Mouse (Mus musculus): Measurements from ENCODE around the gene Slc37a1. TPM values are rescaled to one million over a fixed set of nuclear protein-coding genes. Genes with fewer than 3 reads are reported as not detected.

The Slc37a1 gene
- polyA plus RNA-seq, 1 experiment from 2014 or later: 12.9 TPM

DNA sequence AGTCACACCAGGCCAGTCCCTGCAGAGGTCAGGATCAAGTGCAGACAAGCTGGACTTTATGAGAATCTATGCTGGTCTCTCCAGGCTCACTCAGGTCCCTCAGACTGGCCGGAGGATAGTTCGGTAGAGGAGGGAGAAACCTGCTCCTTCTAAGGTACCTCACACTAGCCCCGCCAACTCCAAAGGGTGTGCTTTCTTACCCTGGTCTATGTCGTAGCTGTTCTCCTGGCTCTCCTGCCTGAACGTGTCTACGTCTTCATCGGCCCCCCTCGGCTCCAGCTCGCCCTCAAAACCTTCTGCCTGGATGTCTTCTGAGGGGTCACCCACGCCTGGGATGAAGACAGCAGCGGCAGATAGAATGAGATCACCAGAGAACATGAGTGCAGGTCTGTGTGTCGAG, 28.7 kb upstream of the Slc37a1 start:
- Histone ChIP-seq H3K4me1 (ENCODE audit: control insufficient read depth, insufficient read depth, low read length) (no peaks in the 10 kb centered on the region), H3K9me3 (replicated peaks; ENCODE audit: control insufficient read depth, low read length, poor library complexity, severe bottlenecking) (no peaks in the 10 kb centered on the region), H3K27me3 (ENCODE audit: control insufficient read depth, insufficient read depth, low read depth, low read length) (no peaks in the 10 kb centered on the region), H3K27ac (ENCODE audit: low read length) (no peak overlapping the region), H3K9ac (ENCODE audit: low read depth, low read length) (no peak overlapping the region), H3K4me2 (ENCODE audit: low read length) (no peak overlapping the region), H3K4me3 (ENCODE audit: low read depth, low read length) (no peak overlapping the region), H3K36me3 (ENCODE audit: control insufficient read depth, insufficient read depth, low read length) (no peaks in the 10 kb centered on the region)
- 96% methylated on average over 12 of the region's 12 CpGs for WGBS
- no peak for ATAC-seq

DNA sequence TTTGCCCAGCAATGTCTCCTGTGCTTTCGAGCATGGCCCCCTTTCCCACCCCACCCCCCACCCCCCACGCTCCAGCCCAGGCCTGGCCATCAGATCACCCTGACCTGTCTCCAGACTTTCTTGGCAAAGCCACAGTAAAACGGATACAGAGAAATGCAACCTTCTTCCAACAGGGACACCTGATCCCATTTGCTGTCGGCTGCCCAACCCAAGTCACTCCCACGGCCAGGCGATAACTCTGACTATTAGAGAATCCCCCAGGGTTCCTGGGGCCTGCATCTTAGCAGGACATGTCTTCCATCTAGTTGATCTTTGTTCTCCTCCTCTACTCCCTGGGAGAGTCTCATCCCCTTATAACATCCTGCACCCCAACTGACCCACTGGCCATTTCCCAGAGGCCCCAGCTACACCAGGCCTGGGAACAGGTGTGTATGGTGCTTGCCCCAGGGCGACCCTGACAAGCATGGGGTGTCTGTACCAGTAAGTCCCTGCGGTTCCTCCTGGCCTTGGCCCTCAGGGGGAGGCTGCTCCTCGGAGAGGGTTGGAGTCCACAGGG, 28.2 kb upstream of the Slc37a1 start:
- H3K4me1 ChIP-seq (ENCODE audit: control insufficient read depth, insufficient read depth, low read length): no peaks in the 10 kb centered on the region
- no peaks in the 10 kb centered on the region for H3K9me3 ChIP-seq (replicated peaks; ENCODE audit: control insufficient read depth, low read length, poor library complexity, severe bottlenecking)
- no peak overlapping the region for H3K4me3 ChIP-seq (ENCODE audit: low read depth, low read length)
- H3K9ac ChIP-seq (ENCODE audit: low read depth, low read length): no peak overlapping the region
- H3K27ac ChIP-seq (ENCODE audit: low read length): no peak overlapping the region
- no peaks in the 10 kb centered on the region for H3K27me3 ChIP-seq (ENCODE audit: control insufficient read depth, insufficient read depth, low read depth, low read length)
- 89% methylated on average over 9 of the region's 9 CpGs for WGBS
- H3K36me3 ChIP-seq (ENCODE audit: control insufficient read depth, insufficient read depth, low read length): no peaks in the 10 kb centered on the region
- ATAC-seq: no peak
- H3K4me2 ChIP-seq (ENCODE audit: low read length): no peak overlapping the region

GRCm38 (mm10) chr17:31259145-31259544, 27.4 kb upstream of the Slc37a1 start:
- no peaks in the 10 kb centered on the region for H3K4me1 ChIP-seq (ENCODE audit: control insufficient read depth, insufficient read depth, low read length)
- H3K4me3 ChIP-seq (ENCODE audit: low read depth, low read length): no peak overlapping the region
- WGBS: 78% methylated on average over 4 of the region's 4 CpGs
- no peak overlapping the region for H3K9ac ChIP-seq (ENCODE audit: low read depth, low read length)
- ATAC-seq: no peak
- no peak overlapping the region for H3K27ac ChIP-seq (ENCODE audit: low read length)
- no peaks in the 10 kb centered on the region for H3K27me3 ChIP-seq (ENCODE audit: control insufficient read depth, insufficient read depth, low read depth, low read length)
- H3K4me2 ChIP-seq (ENCODE audit: low read length): no peak overlapping the region
- no peaks in the 10 kb centered on the region for H3K36me3 ChIP-seq (ENCODE audit: control insufficient read depth, insufficient read depth, low read length)
- H3K9me3 ChIP-seq (replicated peaks; ENCODE audit: control insufficient read depth, low read length, poor library complexity, severe bottlenecking): no peaks in the 10 kb centered on the region

GRCm38 (mm10) chr17:31259825-31260224, 26.8 kb upstream of the Slc37a1 start:
- H3K9ac ChIP-seq (ENCODE audit: low read depth, low read length): no peak overlapping the region
- 73% methylated on average over 4 of the region's 4 CpGs for WGBS

GRCm38 (mm10) chr17:31260430-31260829, 26.2 kb upstream of the Slc37a1 start:
- no peaks in the 10 kb centered on the region for H3K9me3 ChIP-seq (replicated peaks; ENCODE audit: control insufficient read depth, low read length, poor library complexity, severe bottlenecking)
- H3K36me3 ChIP-seq (ENCODE audit: control insufficient read depth, insufficient read depth, low read length): no peaks in the 10 kb centered on the region
- no peak for ATAC-seq
- H3K27ac ChIP-seq (ENCODE audit: low read length): no peak overlapping the region
- no peak overlapping the region for H3K9ac ChIP-seq (ENCODE audit: low read depth, low read length)
- H3K27me3 ChIP-seq (ENCODE audit: control insufficient read depth, insufficient read depth, low read depth, low read length): no peaks in the 10 kb centered on the region
- H3K4me2 ChIP-seq (ENCODE audit: low read length): no peak overlapping the region
- no peak overlapping the region for H3K4me3 ChIP-seq (ENCODE audit: low read depth, low read length)
- WGBS: 93% methylated on average over 7 of the region's 7 CpGs
- H3K4me1 ChIP-seq (ENCODE audit: control insufficient read depth, insufficient read depth, low read length): no peaks in the 10 kb centered on the region

More at GRCm38 (mm10) chr17:31259825-31260224, 26.8 kb upstream of the Slc37a1 start:
- no peak for ATAC-seq
- Histone ChIP-seq H3K9me3 (replicated peaks; ENCODE audit: control insufficient read depth, low read length, poor library complexity, severe bottlenecking) (no peaks in the 10 kb centered on the region), H3K4me1 (ENCODE audit: control insufficient read depth, insufficient read depth, low read length) (no peaks in the 10 kb centered on the region), H3K4me3 (ENCODE audit: low read depth, low read length) (no peak overlapping the region), H3K36me3 (ENCODE audit: control insufficient read depth, insufficient read depth, low read length) (no peaks in the 10 kb centered on the region), H3K27ac (ENCODE audit: low read length) (no peak overlapping the region), H3K4me2 (ENCODE audit: low read length) (no peak overlapping the region), H3K27me3 (ENCODE audit: control insufficient read depth, insufficient read depth, low read depth, low read length) (no peaks in the 10 kb centered on the region)

DNA sequence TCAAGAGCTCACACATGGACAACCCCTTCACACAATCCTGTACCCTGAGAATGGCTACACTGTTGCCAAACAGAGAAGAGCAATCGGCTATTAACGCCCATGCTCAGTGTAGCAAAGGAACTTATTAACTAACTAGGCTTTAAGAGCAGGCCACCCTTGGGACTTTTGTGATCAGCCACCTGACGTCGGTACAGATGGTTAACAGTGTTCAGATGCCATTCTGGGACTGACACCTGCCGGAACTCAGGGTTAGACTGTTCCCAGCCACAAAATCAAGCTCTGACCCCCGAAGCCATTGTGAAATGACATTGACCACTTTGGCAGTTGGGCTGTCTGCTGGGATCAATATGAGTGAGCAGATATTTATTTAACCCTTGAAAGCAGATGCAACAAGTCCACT, 25.2 kb upstream of the Slc37a1 start:
- H3K27me3 ChIP-seq (ENCODE audit: control insufficient read depth, insufficient read depth, low read depth, low read length): no peaks in the 10 kb centered on the region
- H3K9me3 ChIP-seq (replicated peaks; ENCODE audit: control insufficient read depth, low read length, poor library complexity, severe bottlenecking): no peaks in the 10 kb centered on the region
- H3K4me1 ChIP-seq (ENCODE audit: control insufficient read depth, insufficient read depth, low read length): no peaks in the 10 kb centered on the region
- WGBS: 89% methylated on average over 6 of the region's 6 CpGs
- no peak overlapping the region for H3K9ac ChIP-seq (ENCODE audit: low read depth, low read length)
- H3K4me2 ChIP-seq (ENCODE audit: low read length): no peak overlapping the region
- H3K36me3 ChIP-seq (ENCODE audit: control insufficient read depth, insufficient read depth, low read length): no peaks in the 10 kb centered on the region
- H3K4me3 ChIP-seq (ENCODE audit: low read depth, low read length): no peak overlapping the region
- no peak for ATAC-seq
- H3K27ac ChIP-seq (ENCODE audit: low read length): no peak overlapping the region

GRCm38 (mm10) chr17:31262715-31263114, 23.9 kb upstream of the Slc37a1 start:
- no peak overlapping the region for H3K4me3 ChIP-seq (ENCODE audit: low read depth, low read length)
- no peaks in the 10 kb centered on the region for H3K9me3 ChIP-seq (replicated peaks; ENCODE audit: control insufficient read depth, low read length, poor library complexity, severe bottlenecking)
- 50% methylated on average over 5 of the region's 5 CpGs for WGBS
- ATAC-seq: no peak
- no peaks in the 10 kb centered on the region for H3K4me1 ChIP-seq (ENCODE audit: control insufficient read depth, insufficient read depth, low read length)
- no peak overlapping the region for H3K4me2 ChIP-seq (ENCODE audit: low read length)
- H3K27me3 ChIP-seq (ENCODE audit: control insufficient read depth, insufficient read depth, low read depth, low read length): no peaks in the 10 kb centered on the region
- no peaks in the 10 kb centered on the region for H3K36me3 ChIP-seq (ENCODE audit: control insufficient read depth, insufficient read depth, low read length)
- H3K9ac ChIP-seq (ENCODE audit: low read depth, low read length): no peak overlapping the region
- no peak overlapping the region for H3K27ac ChIP-seq (ENCODE audit: low read length)

DNA sequence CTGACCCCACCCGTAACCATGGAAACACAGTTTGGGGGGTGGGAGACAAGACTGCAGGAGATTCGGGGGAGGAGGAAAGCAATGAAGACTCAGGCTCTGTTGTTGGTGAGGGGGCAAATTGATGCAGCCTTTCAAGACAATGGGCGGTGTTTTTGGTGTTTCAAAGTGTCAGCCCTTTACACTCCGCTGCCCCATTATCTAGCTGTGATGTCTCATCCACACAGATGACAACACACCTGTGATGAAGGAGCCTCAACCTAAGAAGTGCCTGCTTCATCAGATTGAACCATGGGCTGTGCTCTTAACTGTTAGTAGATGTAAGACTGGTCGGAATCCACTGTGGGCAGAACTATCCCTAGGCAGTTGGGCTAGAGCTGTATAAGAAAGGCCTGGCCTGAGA, 22.8 kb upstream of the Slc37a1 start:
- Histone ChIP-seq H3K4me3 (ENCODE audit: low read depth, low read length) (no peak overlapping the region), H3K4me1 (ENCODE audit: control insufficient read depth, insufficient read depth, low read length) (no peaks in the 10 kb centered on the region), H3K4me2 (ENCODE audit: low read length) (no peak overlapping the region), H3K9me3 (replicated peaks; ENCODE audit: control insufficient read depth, low read length, poor library complexity, severe bottlenecking) (no peaks in the 10 kb centered on the region), H3K27me3 (ENCODE audit: control insufficient read depth, insufficient read depth, low read depth, low read length) (no peaks in the 10 kb centered on the region), H3K27ac (ENCODE audit: low read length) (no peak overlapping the region), H3K9ac (ENCODE audit: low read depth, low read length) (no peak overlapping the region), H3K36me3 (ENCODE audit: control insufficient read depth, insufficient read depth, low read length) (no peaks in the 10 kb centered on the region)
- WGBS: 87% methylated on average over 5 of the region's 5 CpGs
- ATAC-seq: no peak

- Histone ChIP-seq H3K27ac (ENCODE audit: low read length) (no peak overlapping the region), H3K9me3 (replicated peaks; ENCODE audit: control insufficient read depth, low read length, poor library complexity, severe bottlenecking) (no peaks in the 10 kb centered on the region), H3K9ac (ENCODE audit: low read depth, low read length) (no peak overlapping the region), H3K4me3 (ENCODE audit: low read depth, low read length) (no peak overlapping the region), H3K36me3 (ENCODE audit: control insufficient read depth, insufficient read depth, low read length) (no peaks in the 10 kb centered on the region), H3K4me1 (ENCODE audit: control insufficient read depth, insufficient read depth, low read length) (no peaks in the 10 kb centered on the region), H3K4me2 (ENCODE audit: low read length) (no peak overlapping the region), H3K27me3 (ENCODE audit: control insufficient read depth, insufficient read depth, low read depth, low read length) (no peaks in the 10 kb centered on the region)
- ATAC-seq: no peak
- 61% methylated on average over 6 of the region's 6 CpGs for WGBS
Observed at GRCm38 (mm10) chr17:31264372-31264771, 22.2 kb upstream of the Slc37a1 start.

Data from midbrain, embryonic 16.5 days (tissue).